Mouse (Mus musculus) ES-E14 (cell line): ENCODE measurements around the gene Acin1.

Experiments used
- HCFC1 ChIP-seq: IDR thresholded peaks from 2 replicates; pipeline ENCODE4 v1.6.1; 2012; ENCODE audit warnings: low read length, inconsistent platforms, borderline replicate concordance; ENCODE audit not compliant: insufficient read depth
- MAFK ChIP-seq: IDR thresholded peaks from 2 replicates; pipeline ENCODE4 v1.6.1; 2014; ENCODE audit warnings: mild to moderate bottlenecking, low read depth, low read length, inconsistent platforms; ENCODE audit not compliant: insufficient read depth

DNA sequence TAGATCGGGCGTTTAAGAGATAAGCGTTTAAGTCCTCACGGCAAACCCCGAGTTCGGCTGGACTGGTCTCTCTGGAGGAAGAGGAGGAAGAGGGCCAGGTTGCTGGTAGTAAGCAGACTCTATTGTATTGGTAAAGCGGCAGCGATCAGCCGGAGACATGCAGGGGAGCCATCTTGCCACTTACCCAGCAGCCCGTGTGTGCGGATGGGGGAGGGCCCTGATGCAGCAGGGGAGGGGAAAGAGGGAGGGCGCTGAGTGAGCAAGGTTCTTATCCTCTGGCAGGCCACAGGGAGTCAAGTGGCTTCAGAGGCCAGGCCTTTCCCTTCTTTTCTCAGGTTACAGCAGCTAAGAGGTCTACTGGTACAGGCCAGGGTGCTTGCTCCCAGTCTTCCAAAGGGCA is 33.2 kb downstream of the Acin1 start:
- TF ChIP-seq MAFK (0 out of 2 replicates have a peak, but pooled peaks have one; percentile 14), HCFC1 (no peak)
